Mouse (Mus musculus) spleen, adult 2 months (tissue): ENCODE results near the gene Gabra2.

ENCODE experiments used
- CTCF ChIP-seq: fragments of 200-500 bp; IDR thresholded peaks from 2 replicates; pipeline ENCODE4 v1.5.1; 2011; ENCODE audit warnings: mild to moderate bottlenecking, inconsistent platforms; ENCODE audit not compliant: insufficient read depth, insufficient read length, insufficient replicate concordance; ENCODE audit errors: extremely low read depth
- POLR2A ChIP-seq: fragments of 200-500 bp; IDR thresholded peaks from 2 replicates; pipeline ENCODE4 v1.6.1; 2011; ENCODE audit warnings: low read depth, low read length, inconsistent platforms

DNA sequence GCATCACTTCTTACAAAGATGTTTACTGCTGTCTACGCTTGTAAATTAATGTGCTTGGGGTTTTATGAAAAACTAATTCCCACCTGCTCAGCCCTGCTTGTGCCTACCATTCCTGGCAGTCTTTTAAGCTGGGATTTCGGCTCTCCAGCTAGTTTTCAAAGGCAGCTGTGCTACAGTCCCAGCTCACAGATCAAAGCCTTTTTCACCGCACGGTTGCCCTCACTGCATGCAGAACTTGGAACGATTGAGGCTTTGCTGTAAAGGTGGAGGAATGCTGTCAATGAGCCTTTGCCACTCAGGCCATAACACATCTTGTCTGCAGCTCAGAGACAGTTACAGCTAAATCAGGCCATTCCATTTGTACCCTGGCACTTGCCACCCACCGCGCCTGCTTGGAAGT lies 37.6 kb downstream of the Gabra2 start:
- TF ChIP-seq POLR2A (no peak), CTCF (no peak)
